Mouse (Mus musculus) frontal cortex, adult 2 months (tissue): ENCODE measurements around the gene Klk1b24. TPM values are rescaled to one million over a fixed set of nuclear protein-coding genes. Genes with fewer than 3 reads are reported as not detected.
"Not testable (repeated sequence)": the region's sequence is repeated elsewhere in the genome, so short reads cannot be mapped to it uniquely, and the experiment has no call there.

Source experiments
- DNase-seq, 2 experiments: peaks; one replicate each; pipeline ENCODE4 v3.0.0; 2022; ENCODE audit warnings: low spot score in 1 of 2; ENCODE audit errors: extremely low spot score in 1 of 2
- polyA plus RNA-seq: library from polyadenylated mRNA; depleted of rRNA; stranded (reverse); fragments of >200 nt; gene quantifications from 2 replicates; pipeline ENCODE4 v1.2.3, GENCODE M21; 2012; rRNA removed

The Klk1b24 gene
- polyA plus RNA-seq = not detected in 2 replicates

DNA sequence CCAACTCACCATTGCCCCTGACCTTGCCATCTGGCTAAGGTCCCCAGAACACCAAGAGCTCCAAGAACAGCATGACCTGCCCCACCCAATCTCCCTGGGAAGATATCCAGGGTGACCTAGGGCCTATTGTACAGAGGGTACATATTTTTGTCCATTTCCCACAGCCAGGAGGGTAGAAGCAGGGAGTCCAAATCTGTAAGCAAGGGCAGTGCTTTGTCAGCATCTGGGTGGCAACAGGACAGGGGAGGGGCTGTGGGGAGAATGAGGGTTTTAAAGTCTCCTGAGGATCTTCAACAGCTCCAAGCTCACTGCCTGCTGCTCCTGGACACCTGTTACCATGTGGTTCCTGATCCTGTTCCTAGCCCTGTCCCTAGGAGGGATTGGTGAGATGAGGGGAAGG, at the start of gene Klk1b24:
Gene Klk1b24, plus strand, starts transcription at position 301 of the 400 bp plus-strand sequence.
- DNase-seq = not testable (repeated sequence)

GRCm38 (mm10) chr7:44179299-44180045, 8.6 kb upstream of the Klk1b24 start:
- DNase-seq = no peak

DNA sequence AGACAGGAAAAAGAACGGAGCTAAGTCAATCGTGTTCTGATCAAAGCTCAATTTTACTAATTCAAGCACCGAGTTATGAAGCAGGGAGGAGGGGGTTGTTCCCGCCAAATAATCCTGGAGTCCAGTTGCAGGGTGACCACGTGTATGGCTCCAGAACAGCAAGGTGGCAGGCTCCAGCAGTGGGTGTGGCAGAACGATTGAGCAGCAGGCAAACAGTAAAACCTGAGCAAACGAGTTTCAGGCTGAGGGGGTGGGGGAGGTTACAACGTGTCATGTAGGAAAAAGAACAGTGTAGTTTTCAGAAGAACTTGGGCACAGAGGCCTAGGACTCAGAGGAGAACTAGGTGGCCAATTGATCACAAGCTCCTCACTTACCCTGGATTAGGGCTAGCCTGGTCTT, 1.5 kb upstream of the Klk1b24 start:
- DNase-seq = not testable (repeated sequence)

DNA sequence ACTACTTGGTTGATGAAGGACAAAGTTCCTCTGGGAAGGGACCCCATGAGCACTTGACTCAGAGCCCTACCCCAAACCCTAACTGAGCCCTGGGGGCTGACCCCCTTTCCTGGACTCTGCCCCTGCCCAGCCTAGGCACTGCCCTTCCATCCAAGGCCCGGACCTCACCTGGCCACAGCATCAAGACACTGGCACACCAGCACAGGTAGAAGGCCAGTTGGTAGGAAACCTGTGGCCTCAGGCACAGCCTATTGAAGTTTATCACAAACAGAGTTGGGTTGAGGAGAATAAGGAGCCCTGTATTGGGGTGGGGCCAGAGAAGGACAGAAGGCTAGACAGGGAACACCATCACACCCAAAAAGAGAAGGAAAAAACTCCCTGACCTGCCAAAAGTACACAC, 5.4 kb downstream of the Klk1b24 start:
- DNase-seq = not testable (repeated sequence)

GRCm38 (mm10) chr7:44197891-44198290, 9.9 kb downstream of the Klk1b24 start, which contains the start of gene Klk1b3:
Gene Klk1b3 (plus strand): TSS chr7:44198191.
- no peak for DNase-seq

- DNase-seq = not testable (repeated sequence)
Observed at GRCm38 (mm10) chr7:44207135-44207534, 19.1 kb downstream of the Klk1b24 start, which contains the start of gene Klk1b4. Gene Klk1b4 (plus strand): TSS chr7:44207435.

DNA sequence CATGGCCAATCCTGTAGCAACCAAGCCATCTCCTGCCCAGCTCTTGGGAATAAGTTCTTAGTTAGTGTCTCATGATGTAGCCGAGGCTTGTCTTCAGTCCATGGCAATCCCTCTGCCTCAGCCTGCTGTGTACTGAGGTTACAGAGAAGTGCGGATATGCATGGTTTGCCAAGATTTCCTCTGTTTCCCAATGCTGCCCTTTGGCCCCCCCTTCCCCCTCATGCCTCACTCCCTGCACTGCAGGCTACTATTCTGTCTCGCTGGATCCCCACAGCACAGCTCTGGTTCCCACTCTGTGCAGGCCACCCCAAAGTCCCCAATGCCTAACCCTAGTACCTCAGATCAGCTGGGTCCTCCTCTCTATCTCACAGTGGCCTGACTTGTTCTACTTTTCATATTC, 20.3 kb downstream of the Klk1b24 start:
- no peak for DNase-seq

DNA sequence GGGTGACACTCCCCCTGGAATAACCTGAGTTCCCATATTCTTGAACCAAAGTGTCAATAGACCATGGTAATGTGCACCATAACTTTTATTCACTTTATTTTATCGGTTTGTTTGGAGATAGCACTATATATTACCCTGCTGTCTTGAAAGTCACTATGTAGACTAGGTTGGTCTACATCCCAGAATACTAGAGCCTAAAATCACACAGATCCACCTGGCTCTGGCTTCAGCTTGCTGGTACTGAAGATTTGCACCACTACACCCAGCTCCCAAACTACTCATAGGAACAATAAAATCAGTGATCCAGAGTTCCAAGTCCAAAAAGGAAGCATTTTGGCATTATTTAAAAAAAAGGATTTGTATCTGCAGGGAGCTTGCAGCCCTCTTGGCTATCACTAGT, 27.6 kb downstream of the Klk1b24 start, which contains the start of gene Klk1b5:
Gene Klk1b5, plus strand, starts transcription at position 301 of the 400 bp plus-strand sequence.
- no peak for DNase-seq

DNA sequence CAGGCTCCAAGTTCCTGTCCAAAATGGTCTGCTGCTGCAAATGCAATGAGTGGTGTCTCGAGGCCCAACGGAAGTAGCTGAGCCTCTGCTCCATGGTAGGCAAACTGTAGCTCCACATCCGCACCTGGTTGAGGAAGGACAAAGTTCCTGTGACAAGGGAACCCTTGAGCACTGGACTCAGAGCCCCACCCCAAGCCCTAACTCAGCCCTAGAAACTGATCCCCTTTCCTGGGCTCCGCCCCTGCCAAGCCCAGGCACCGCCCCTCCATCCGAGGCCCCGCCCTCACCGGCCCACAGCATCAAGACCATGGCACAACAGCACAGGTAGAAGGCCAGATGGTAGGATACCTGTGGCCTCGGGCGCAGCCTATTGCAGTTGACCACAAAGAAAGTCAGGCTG, 33.6 kb downstream of the Klk1b24 start:
- not testable (repeated sequence) for DNase-seq

DNA sequence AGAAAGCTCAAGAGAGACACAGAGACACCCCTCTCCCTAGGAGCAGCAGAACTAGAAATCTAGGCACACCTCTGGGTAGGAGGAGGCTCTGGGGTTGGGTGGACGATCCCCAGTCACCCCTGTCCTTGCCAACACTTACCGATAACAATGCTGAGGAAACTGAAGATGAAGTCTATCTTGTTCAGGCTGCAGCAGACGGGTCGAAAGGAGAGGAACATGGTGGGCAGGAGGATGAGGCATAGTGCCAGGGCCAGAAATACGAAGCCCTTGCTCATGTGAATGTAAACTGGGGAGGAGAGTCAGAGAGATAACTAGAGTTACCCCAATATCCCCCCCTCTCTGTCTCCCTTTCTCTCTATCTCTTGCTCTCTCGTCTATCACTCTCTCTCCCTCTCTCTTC, 34.3 kb downstream of the Klk1b24 start:
- DNase-seq = not testable (repeated sequence)

GRCm38 (mm10) chr7:44225076-44225475, 37.0 kb downstream of the Klk1b24 start, which contains the start of gene Klk1:
Gene Klk1 (plus strand): TSS chr7:44225360.
- no peak for DNase-seq

DNA sequence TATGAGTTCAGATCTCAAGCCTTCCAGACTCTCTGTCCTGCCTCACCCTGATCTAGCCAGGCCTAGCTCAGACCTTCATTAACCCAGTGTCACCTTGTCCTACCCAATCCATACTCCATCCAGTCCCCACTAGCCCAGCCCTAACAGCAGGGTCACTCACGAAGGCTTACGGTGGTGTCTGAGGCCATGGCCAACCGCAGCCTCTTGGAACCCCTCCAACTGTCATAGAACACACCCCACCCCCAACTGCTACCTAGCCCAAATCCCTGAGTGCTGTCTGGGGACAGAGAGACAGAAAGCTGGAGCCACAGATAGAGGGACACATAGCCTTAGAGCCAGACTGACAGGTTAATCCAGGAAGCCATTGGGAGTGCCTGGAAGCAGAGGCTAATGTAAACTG, 47.9 kb downstream of the Klk1b24 start, which contains the start of gene Gm36864:
Gene Gm36864, plus strand, starts transcription at position 269 of the 400 bp plus-strand sequence.
- no peak for DNase-seq

GRCm38 (mm10) chr7:44239913-44240312, 51.9 kb downstream of the Klk1b24 start:
- no peak for DNase-seq

GRCm38 (mm10) chr7:44240712-44241111, 52.7 kb downstream of the Klk1b24 start:
- no peak for DNase-seq

- DNase-seq = no peak
Observed at GRCm38 (mm10) chr7:44241163-44241562, 53.1 kb downstream of the Klk1b24 start.

Other genes with a start within 250 kb of the Klk1b24 start
- gene Klk1b8, start 237.6 kb upstream of the Klk1b24 start, polyA plus RNA-seq = not detected in 2 replicates
- gene Klk1b1, start 221.5 kb upstream of the Klk1b24 start, polyA plus RNA-seq = not detected in 2 replicates
- gene Klk1b9, start 212.2 kb upstream of the Klk1b24 start, polyA plus RNA-seq = not detected in 2 replicates
- gene Klk1b11, start 192.4 kb upstream of the Klk1b24 start, polyA plus RNA-seq = not detected in 2 replicates
- not detected in 2 replicates for gene Klk1b26, start 176.1 kb upstream of the Klk1b24 start, polyA plus RNA-seq
- gene Klk1b27, start 135.9 kb upstream of the Klk1b24 start, polyA plus RNA-seq = 0.18 TPM in 1 of 2 replicates, not detected in the other
- gene Klk1b21, start 85.9 kb upstream of the Klk1b24 start, polyA plus RNA-seq = not detected in 2 replicates
- gene Klk1b22, start 75.6 kb upstream of the Klk1b24 start, polyA plus RNA-seq = not detected in 2 replicates
- gene Klk1b16, start 51.5 kb upstream of the Klk1b24 start, polyA plus RNA-seq = not detected in 2 replicates
- gene Klk1b3, start 10.0 kb downstream of the Klk1b24 start, polyA plus RNA-seq = not detected in 2 replicates
- gene Klk1b4, start 19.2 kb downstream of the Klk1b24 start, polyA plus RNA-seq = not detected in 2 replicates
- gene Klk1b5, start 27.7 kb downstream of the Klk1b24 start, polyA plus RNA-seq = not detected in 2 replicates
- gene Klk1, start 37.1 kb downstream of the Klk1b24 start, polyA plus RNA-seq = 0.25 TPM in 1 of 2 replicates, not detected in the other
- not detected in 2 replicates for gene Gm36864, start 47.9 kb downstream of the Klk1b24 start, polyA plus RNA-seq
- gene 1700028J19Rik, start 58.5 kb downstream of the Klk1b24 start, polyA plus RNA-seq = 2.1 TPM in 2 replicates
- 114 and 118 TPM in 2 replicates for gene 2410002F23Rik, start 58.5 kb downstream of the Klk1b24 start, polyA plus RNA-seq
- not detected in 2 replicates for gene Acp4, start 69.1 kb downstream of the Klk1b24 start, polyA plus RNA-seq
- 0.82 and 0.99 TPM in 2 replicates for gene Gm15517, start 73.2 kb downstream of the Klk1b24 start, polyA plus RNA-seq
- 4.8 and 5.4 TPM in 2 replicates for gene Clec11a, start 118.7 kb downstream of the Klk1b24 start, polyA plus RNA-seq
- 130 and 138 TPM in 2 replicates for gene Shank1, start 122.0 kb downstream of the Klk1b24 start, polyA plus RNA-seq
- 56.7 and 57.0 TPM in 2 replicates for gene Syt3, start 195.9 kb downstream of the Klk1b24 start, polyA plus RNA-seq
- 3.7 and 3.8 TPM in 2 replicates for gene 1700008O03Rik, start 197.6 kb downstream of the Klk1b24 start, polyA plus RNA-seq
- gene Lrrc4b, start 240.8 kb downstream of the Klk1b24 start, polyA plus RNA-seq = 230 and 247 TPM in 2 replicates